Mouse (Mus musculus) embryo, embryonic 9.5 days (tissue): ENCODE results near the gene Gm20431.

Source experiments
- DNase-seq: peaks from one replicate; pipeline ENCODE4 v3.0.0-alpha.2; 2017; ENCODE audit errors: extremely low spot score

The Gm20431 gene

DNA sequence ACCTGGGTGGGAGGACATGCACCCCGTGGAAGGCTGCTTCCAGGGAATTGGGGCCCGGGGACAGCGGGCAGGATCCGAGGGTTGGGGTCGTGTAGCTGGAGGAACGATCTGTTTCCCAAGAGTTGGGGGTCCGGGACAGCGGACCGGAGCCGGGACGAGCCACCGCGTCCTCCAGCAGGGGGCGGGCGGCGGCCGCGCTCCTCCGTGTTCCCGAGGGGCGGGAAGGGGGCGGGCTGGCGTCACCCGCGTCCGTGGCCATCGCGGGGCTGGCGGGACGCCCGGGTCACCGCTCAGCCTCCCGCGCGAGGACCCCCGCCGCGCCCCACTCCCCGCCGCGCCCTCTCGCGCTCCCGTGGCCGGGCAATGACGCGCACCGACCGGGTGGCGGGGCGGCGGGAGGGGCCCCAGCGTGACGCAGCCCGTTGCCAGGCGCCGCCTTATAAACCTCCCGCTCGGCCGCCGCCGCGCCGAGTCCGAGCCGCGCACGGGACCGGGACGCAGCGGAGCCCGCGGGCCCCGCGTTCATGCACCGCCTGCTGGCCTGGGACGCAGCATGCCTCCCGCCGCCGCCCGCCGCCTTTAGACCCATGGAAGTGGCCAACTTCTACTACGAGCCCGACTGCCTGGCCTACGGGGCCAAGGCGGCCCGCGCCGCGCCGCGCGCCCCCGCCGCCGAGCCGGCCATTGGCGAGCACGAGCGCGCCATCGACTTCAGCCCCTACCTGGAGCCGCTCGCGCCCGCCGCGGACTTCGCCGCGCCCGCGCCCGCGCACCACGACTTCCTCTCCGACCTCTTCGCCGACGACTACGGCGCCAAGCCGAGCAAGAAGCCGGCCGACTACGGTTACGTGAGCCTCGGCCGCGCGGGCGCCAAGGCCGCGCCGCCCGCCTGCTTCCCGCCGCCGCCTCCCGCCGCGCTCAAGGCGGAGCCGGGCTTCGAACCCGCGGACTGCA lies 27.5 kb upstream of the Gm20431 start, which contains the start of gene Cebpb:
Cebpb (plus strand) TSS at position 418 of the 954 bp plus-strand sequence.
- peak; percentile 74 for DNase-seq

DNA sequence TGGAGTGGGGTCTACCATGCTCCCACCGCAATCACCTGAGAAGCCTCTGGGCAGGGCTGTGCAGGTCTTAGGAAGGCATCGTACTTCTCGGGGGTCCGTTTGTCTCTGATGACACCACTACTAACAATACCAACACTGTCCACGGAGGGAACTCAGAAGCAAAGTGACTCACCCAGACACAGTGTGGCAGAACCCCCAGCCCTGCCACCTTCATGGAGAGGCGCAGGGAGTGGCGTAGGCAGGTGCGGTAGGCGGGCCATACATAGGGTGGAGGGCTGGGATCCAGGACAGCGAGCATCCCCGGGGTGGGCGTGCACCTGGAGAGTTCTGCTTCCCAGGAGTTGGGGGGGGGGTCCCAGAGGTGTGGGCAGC lies 26.8 kb upstream of the Gm20431 start:
- DNase-seq = peak; percentile 49

DNA sequence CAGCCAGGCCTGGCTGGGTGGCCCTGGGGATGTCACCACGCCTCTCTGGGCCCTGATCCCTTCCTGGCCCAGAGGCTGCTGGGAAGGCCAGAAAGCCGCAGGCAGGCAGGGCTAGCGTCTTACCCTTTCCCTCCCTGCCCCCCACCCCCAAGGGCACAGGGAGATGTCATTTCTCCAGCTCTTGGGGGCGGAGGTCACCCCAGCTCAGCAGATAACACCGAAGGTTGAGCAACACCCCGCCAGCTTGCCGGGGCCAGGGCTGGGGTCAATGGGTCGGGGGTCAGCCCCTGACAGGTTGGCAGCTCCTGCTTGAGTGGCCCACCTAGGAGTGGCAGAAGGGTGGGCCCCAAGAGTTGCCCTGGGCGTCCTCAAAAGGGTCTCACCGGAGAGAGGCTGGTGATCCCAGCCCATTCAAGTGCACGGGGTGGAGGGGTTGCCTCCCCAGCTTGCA lies 26.4 kb upstream of the Gm20431 start:
- DNase-seq = no peak

DNA sequence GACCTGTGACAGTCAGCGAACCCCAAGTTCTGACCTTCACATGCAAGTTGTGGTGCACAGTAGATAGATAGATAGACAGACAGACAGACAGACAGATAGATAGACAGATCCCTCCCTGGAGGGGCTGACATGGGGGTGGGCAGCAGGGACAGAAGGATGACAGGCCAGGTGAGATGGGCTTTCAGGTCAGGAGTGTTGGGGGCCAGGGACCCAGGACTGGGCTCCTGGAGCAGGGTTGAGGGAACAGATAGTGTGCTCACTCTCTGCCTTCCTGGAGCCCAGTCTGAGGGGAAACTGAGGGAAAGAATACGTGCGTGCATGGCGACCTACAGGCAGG lies 25.9 kb upstream of the Gm20431 start:
- no peak for DNase-seq

GRCm38 (mm10) chr2:167686382-167687249 lies 25.3 kb upstream of the Gm20431 start:
- no peak for DNase-seq

- DNase-seq = no peak
Measured at GRCm38 (mm10) chr2:167685865-167686264, 24.6 kb upstream of the Gm20431 start.

DNA sequence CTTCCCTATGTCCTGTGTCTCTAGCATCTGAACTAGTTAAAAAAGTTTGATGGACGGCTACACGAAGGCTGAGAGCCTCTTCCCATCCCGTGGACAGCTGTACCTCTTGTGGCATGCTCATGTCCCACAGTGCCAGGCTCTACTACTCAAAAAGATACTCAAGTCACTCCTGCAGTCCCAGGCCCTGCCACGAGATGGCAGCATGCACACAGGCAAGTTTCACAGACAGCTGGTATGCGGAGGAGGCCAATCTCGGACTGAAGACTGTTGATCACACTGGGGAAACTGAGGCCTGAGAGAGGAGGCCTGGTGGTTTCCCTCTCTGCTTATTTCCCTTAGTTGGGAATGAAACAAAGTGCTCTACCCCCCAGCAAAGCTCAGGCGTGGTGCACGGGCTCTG lies 23.8 kb upstream of the Gm20431 start:
- DNase-seq = peak; percentile 94

DNA sequence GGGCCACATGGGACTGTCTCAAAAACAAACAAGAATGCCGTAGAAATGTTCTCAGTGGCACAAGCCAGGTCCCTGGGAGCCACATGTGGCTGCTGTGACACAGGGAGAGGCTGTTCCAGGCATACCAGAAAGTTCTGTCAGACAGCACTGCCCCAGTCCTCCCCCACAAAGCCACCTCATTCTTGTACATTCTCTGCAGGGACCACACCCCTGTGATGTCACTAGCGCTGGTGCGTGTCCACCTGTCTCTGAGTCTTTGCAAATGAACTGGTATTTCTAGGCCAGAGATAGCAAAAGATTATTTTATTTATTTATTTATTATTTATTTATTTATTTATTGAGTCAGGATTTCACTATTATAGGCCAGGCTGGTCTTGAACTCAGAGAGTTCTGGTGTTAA lies 22.4 kb upstream of the Gm20431 start:
- no peak for DNase-seq

- DNase-seq = no peak
Measured at GRCm38 (mm10) chr2:167680657-167681056, 19.4 kb upstream of the Gm20431 start.

DNA sequence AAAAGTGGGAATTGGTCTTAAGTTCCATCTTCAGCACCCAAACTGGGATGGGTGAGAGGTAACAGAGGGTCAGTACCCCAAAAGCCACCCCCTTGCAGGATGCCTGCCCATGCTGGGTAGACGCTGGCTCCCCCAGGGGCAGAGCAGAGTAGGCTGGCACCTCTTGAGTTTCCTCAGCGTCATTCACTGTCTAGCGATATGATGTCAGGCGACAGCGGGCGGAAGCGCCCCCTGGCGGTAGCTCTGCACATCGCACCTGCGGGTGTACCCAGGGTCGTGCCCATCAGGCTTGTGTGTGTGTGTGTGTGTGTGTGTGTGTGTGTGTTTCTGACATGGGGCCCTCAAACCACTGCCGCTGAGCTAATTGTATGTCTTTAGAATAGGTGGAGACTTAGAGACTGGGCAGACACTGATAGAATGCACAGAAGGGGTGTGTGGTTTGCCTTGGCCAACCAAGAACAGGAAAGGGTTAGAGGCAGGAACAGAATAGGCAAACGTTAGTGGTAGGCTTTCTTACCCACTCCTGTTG lies 18.7 kb upstream of the Gm20431 start:
- peak; percentile 81 for DNase-seq

DNA sequence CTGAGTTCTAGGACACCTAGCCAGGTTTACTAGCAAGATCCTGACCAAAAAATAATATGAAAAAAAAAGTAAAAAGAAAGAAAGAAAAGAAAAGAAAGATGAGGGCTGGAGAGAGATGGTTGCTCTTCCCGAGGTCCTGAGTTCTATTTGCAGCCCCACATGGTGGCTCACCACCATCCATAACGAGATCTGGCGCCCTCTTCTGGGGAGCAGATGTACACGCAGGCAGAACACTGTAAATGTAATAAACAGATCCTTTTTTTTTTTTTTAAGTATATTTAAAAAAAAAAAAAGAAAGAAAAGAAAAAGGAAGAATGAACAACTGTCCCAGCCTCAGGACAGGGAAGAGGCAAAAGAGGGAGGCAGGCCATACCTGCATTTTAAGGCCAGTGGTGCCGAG lies 17.3 kb upstream of the Gm20431 start:
- no peak for DNase-seq

DNA sequence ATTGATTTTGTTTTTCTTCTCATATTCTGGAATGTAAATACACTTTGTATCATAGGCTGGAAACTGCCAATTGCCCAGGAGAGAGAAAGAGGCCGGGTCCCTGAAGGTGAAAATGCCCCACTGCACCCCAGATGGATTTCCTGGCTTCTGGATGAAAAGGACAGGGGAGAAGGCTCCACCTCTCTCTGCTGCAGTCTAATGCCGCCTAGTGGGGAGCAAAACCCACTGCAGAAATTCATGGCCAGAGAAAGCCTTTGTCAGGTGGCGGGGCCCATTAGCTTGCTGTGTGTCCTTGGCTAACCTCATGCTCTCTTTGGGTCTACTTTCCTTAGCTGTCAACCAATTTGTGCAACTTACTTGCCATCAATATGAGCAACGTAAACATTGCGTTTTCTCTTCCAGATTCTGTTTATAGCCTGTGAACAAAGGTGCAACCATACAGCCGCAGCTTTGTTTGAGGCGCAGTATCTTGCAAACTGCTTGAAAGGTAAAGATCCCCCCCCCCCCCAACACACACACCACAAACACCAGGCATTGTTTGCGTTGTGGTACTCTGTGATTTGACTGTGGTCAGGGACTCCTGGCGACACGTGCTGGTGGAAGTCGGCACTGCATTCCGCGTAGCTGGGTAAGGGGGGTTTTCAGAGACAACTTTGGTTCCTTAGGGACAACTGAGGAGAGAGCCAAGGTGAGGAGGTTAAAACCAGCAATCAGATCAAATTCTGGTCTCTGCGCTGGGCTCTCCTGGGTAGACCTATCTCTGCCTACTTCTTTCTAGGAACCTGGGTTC lies 14.0 kb upstream of the Gm20431 start:
- DNase-seq = no peak

DNA sequence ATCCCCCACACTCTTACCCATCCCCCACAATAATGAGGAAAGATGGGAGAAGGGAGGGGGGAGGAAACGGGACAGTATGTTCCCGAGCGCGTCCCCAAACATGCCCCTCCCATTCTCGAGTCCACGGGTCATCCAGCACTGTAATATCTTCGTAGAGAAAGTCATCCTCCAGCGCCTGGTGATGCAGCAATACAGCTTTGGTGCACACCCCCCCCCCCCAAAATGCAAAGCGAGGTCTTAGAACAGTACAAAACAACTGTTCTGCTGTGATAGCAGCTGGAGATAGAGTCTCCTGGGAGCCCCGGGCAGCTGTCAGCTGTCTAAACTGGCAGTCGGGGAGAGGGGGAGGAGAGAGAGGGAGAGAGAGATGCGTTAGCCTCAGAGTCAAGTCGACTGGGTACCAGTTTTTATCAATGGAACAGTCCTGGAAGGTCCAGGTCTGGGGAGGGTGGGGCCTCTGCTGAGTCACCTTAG lies 11.0 kb upstream of the Gm20431 start:
- DNase-seq = no peak

DNA sequence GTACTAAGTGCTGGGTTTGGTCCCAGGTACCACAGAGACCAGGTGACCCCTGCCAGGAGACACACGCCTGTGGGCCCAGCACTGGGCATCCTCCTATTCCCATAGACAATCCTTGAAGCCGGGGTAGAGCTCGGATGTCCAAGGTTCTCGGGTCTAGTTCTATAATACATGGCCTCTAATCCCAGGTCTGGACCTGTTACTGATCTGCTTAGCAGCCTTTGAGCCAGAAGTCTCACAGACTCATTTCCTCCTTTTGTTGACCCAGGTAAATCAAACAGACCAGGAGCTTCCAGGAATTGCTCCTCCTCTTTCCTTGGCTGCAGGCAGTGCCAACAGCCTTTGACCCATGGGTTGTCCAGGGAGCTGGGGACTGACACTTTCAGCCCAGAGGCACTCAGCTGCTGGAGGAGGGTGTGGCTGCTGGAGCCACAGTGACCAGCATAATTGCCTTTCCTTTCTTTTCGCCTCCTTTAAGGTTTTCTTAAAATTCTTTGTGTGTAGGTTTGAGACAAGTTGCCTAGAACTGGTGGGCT lies 9.9 kb upstream of the Gm20431 start:
- DNase-seq = no peak

DNA sequence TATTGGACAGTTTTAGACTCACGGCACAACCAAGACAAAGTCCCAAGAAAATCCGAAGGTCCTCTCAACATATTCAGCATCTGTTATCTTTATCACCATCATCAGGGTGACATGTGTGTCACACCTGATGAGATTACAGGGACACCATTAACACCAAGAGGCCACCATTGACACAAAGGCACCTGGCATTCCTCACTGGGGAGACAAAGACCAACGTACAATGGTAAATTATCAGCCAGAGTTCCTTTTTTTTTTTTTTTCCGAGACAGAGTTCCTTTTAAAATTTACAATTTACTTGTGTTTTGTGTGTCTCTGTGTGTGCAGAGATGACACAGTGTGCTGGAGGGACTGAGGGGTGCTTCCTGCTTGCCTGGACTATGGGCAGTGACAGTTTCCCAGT lies 8.1 kb upstream of the Gm20431 start:
- DNase-seq = no peak

DNA sequence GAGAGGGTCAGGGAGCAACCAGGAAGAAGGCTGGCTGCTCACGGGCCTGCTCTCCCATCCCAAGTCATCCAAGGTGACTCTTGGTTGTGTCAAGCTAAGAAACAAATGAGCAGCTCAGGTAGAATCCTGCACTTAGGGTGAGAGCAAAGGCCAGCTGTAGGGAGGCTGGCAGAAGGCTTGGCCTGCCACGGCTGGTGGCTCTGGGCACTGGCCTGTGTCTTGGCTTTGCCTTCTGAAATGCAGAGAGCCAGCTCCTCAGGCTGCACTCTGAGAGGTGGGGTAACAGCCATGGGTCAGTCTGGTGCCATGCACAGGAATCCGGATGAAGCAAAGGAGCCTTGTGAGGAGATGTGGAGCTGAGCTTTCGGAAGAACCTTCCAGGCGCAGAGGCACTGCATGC lies 7.1 kb upstream of the Gm20431 start:
- no peak for DNase-seq

DNA sequence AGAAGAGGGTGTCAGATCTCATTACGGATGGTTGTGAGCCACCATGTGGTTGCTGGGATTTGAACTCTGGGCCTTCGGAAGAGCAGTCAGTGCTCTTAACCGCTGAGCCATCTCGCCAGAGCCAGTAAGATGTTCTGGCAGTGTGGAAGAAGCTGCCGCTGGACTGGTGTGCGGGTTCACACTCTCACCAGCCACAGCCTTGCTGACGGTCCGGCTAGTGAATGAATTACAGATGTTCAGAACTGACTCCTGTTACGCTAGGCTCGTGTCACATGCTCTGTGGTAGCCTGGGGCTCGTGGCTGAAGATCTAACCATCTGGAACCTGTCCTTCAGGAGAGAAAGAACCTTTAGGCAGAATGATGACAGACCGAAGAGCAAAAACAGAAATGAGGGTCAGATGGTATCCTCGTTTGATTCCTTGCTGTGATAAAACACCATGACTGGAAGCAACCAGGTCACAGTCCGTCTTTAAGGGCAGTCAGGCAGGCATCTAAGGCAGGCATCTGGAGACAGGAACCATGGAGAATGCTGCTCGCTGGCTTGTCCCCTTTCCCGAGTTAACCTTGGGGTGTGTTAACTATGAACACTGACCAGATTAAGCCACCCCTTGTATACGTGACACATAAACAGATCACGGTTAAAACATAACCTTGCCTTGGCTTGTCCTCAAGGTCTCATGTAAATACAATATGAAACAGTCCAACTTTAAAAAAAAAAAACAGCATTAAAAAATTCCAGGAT lies 4.8 kb upstream of the Gm20431 start:
- no peak for DNase-seq

GRCm38 (mm10) chr2:167662713-167663112 lies 1.4 kb upstream of the Gm20431 start:
- no peak for DNase-seq

DNA sequence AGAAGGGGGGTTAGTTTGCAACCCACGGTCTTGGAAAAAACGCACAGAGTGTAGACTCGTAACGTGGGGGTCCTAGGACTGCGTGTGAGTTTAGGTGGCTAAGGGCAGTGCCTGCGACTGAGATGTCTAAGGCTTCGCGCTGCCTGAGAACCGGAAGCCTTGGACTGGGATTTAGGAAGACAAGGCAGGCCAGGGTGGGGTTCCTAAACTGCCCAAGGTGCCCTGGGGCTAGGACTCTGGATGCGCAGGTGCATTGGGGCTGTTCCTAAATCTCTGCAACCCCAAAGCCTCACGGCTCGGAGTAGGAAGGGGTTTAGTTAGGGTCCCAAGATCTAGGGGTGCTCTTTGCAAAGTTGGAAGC lies 705 bp downstream of the Gm20431 start:
- DNase-seq = no peak

- DNase-seq = peak; percentile 43
Measured at GRCm38 (mm10) chr2:167659847-167660610, 1.3 kb downstream of the Gm20431 start.
